Mouse (Mus musculus): ENCODE results near the gene Krt222.
"Not testable (repeated sequence)": the region's sequence is repeated elsewhere in the genome, so short reads cannot be mapped to it uniquely, and the experiment has no call there.

Gene Krt222

GRCm38 (mm10) chr11:99243820-99244374 lies at the start of gene Krt222:
Gene Krt222, minus strand, starts transcription at chr11:99244085.
- no peak for DNase-seq (ENCODE audit: low read depth)

GRCm38 (mm10) chr11:99292846-99293245 lies 49.0 kb upstream of the Krt222 start:
- DNase-seq (ENCODE audit: low read depth) = no peak

- no peak for DNase-seq (ENCODE audit: low read depth)
Observed at GRCm38 (mm10) chr11:99284833-99285312, 41.0 kb upstream of the Krt222 start, which contains the start of gene Krt24. Gene Krt24, minus strand, starts transcription at chr11:99285262.

GRCm38 (mm10) chr11:99284011-99284410 lies 40.1 kb upstream of the Krt222 start:
- no peak for DNase-seq (ENCODE audit: low read depth)

GRCm38 (mm10) chr11:99283334-99283733 lies 39.4 kb upstream of the Krt222 start:
- no peak for DNase-seq (ENCODE audit: low read depth)

GRCm38 (mm10) chr11:99281116-99281515 lies 37.2 kb upstream of the Krt222 start:
- DNase-seq (ENCODE audit: low read depth) = no peak

- DNase-seq (ENCODE audit: low read depth) = no peak
Observed at GRCm38 (mm10) chr11:99279986-99280385, 36.1 kb upstream of the Krt222 start.

GRCm38 (mm10) chr11:99276786-99277185 lies 32.9 kb upstream of the Krt222 start:
- DNase-seq (ENCODE audit: low read depth) = no peak

- no peak for DNase-seq (ENCODE audit: low read depth)
Observed at GRCm38 (mm10) chr11:99275624-99276023, 31.7 kb upstream of the Krt222 start.

GRCm38 (mm10) chr11:99272721-99273120 lies 28.8 kb upstream of the Krt222 start:
- no peak for DNase-seq (ENCODE audit: low read depth)

- DNase-seq (ENCODE audit: low read depth) = no peak
Observed at GRCm38 (mm10) chr11:99269192-99269591, 25.3 kb upstream of the Krt222 start.

- DNase-seq (ENCODE audit: low read depth) = no peak
Observed at GRCm38 (mm10) chr11:99265796-99266195, 21.9 kb upstream of the Krt222 start.

- no peak for DNase-seq (ENCODE audit: low read depth)
Observed at GRCm38 (mm10) chr11:99265220-99265619, 21.3 kb upstream of the Krt222 start.

- no peak for DNase-seq (ENCODE audit: low read depth)
Observed at GRCm38 (mm10) chr11:99256213-99256612, 12.3 kb upstream of the Krt222 start.

- no peak for DNase-seq (ENCODE audit: low read depth)
Observed at GRCm38 (mm10) chr11:99255316-99255715, 11.4 kb upstream of the Krt222 start.

- no peak for DNase-seq (ENCODE audit: low read depth)
Observed at GRCm38 (mm10) chr11:99253893-99254292, 10.0 kb upstream of the Krt222 start.

GRCm38 (mm10) chr11:99252671-99253070 lies 8.8 kb upstream of the Krt222 start:
- no peak for DNase-seq (ENCODE audit: low read depth)

GRCm38 (mm10) chr11:99250666-99251065 lies 6.8 kb upstream of the Krt222 start:
- no peak for DNase-seq (ENCODE audit: low read depth)

GRCm38 (mm10) chr11:99250241-99250640 lies 6.4 kb upstream of the Krt222 start:
- no peak for DNase-seq (ENCODE audit: low read depth)

GRCm38 (mm10) chr11:99249115-99249514 lies 5.2 kb upstream of the Krt222 start:
- DNase-seq (ENCODE audit: low read depth) = no peak

GRCm38 (mm10) chr11:99247916-99248315 lies 4.0 kb upstream of the Krt222 start:
- no peak for DNase-seq (ENCODE audit: low read depth)

GRCm38 (mm10) chr11:99244519-99244918 lies 634 bp upstream of the Krt222 start:
- DNase-seq (ENCODE audit: low read depth) = not testable (repeated sequence)

GRCm38 (mm10) chr11:99243200-99243819 lies 575 bp downstream of the Krt222 start:
- no peak for DNase-seq (ENCODE audit: low read depth)

GRCm38 (mm10) chr11:99242056-99242455 lies 1.8 kb downstream of the Krt222 start:
- DNase-seq (ENCODE audit: low read depth) = no peak

All from c-Kit-positive CD71-positive TER-119-negative erythroid progenitor cells, embryonic 14.5 days (primary cell).